Mouse (Mus musculus): ENCODE data around the gene Npnt. TPM values are rescaled to one million over a fixed set of nuclear protein-coding genes. Genes with fewer than 3 reads are reported as not detected.
A peak's percentile ranks its signal among the peaks of the same experiment; 100 is the strongest.

The Npnt gene
- polyA plus RNA-seq, 1 experiment from 2014 or later, result 3.0 TPM

DNA sequence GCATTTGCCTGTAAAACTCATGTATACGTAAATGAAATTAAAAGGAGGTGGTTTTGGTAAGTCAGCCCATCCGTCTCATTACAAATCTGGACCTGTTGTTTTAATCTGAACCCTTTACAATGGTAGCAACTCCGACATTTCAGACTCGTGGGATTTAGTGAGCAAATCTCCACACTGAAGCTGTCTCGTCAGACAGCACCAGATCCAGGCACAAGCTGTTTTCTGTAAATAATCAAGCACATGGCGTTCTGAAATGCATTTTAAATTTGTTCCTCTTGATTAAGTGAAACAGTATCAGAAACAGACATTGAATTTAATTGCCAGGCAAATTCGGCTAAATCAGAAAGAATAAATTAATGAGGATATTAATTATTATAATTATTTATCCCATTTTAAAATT lies 100.4 kb downstream of the Npnt start:
- no peak overlapping the region for H3K4me3 ChIP-seq (ENCODE audit: low read depth, low read length)
- no peaks in the 10 kb centered on the region for H3K9me3 ChIP-seq (replicated peaks; ENCODE audit: control insufficient read depth, low read length)
- no peaks in the 10 kb centered on the region for H3K27me3 ChIP-seq (ENCODE audit: control insufficient read depth, insufficient read depth, low read depth, low read length)
- WGBS (ENCODE audit: insufficient replicate concordance), result 62% methylated on average over 7 of the region's 7 CpGs
- no peak overlapping the region for H3K9ac ChIP-seq (ENCODE audit: low read depth, low read length)
- H3K27ac ChIP-seq (ENCODE audit: low read length), result no peak overlapping the region
- no peak overlapping the region for H3K4me2 ChIP-seq (ENCODE audit: low read depth, low read length)
- no peak for ATAC-seq (ENCODE audit: low read depth)
- H3K36me3 ChIP-seq (ENCODE audit: control insufficient read depth, insufficient read depth), result no peaks in the 10 kb centered on the region
- no peaks in the 10 kb centered on the region for H3K4me1 ChIP-seq (ENCODE audit: control insufficient read depth, low read depth, low read length)

GRCm38 (mm10) chr3:132842676-132843075 lies 107.4 kb downstream of the Npnt start:
- WGBS (ENCODE audit: insufficient replicate concordance), result 61% methylated on average over 6 of the region's 6 CpGs
- Histone ChIP-seq H3K4me2 (ENCODE audit: low read depth, low read length) (no peak overlapping the region), H3K27me3 (ENCODE audit: control insufficient read depth, insufficient read depth, low read depth, low read length) (no peaks in the 10 kb centered on the region), H3K4me3 (ENCODE audit: low read depth, low read length) (no peak overlapping the region), H3K36me3 (ENCODE audit: control insufficient read depth, insufficient read depth) (peaks cover 2% of the 10 kb centered on the region), H3K27ac (ENCODE audit: low read length) (no peak overlapping the region), H3K4me1 (ENCODE audit: control insufficient read depth, low read depth, low read length) (no peaks in the 10 kb centered on the region), H3K9me3 (replicated peaks; ENCODE audit: control insufficient read depth, low read length) (no peaks in the 10 kb centered on the region), H3K9ac (ENCODE audit: low read depth, low read length) (no peak overlapping the region)
- no peak for ATAC-seq (ENCODE audit: low read depth)

- no peak for ATAC-seq (ENCODE audit: low read depth)
- 84% methylated on average over 8 of the region's 8 CpGs for WGBS (ENCODE audit: insufficient replicate concordance)
Measured at GRCm38 (mm10) chr3:132839516-132839915, 110.6 kb downstream of the Npnt start.

GRCm38 (mm10) chr3:132838656-132839417 lies 111.3 kb downstream of the Npnt start:
- no peak overlapping the region for H3K4me3 ChIP-seq (ENCODE audit: low read depth, low read length)
- no peaks in the 10 kb centered on the region for H3K9me3 ChIP-seq (replicated peaks; ENCODE audit: control insufficient read depth, low read length)
- H3K27me3 ChIP-seq (ENCODE audit: control insufficient read depth, insufficient read depth, low read depth, low read length), result no peaks in the 10 kb centered on the region
- no peak for ATAC-seq (ENCODE audit: low read depth)
- H3K4me2 ChIP-seq (ENCODE audit: low read depth, low read length), result no peak overlapping the region
- 74% methylated on average over 15 of the region's 15 CpGs for WGBS (ENCODE audit: insufficient replicate concordance)
- peaks cover 2% of the 10 kb centered on the region for H3K36me3 ChIP-seq (ENCODE audit: control insufficient read depth, insufficient read depth)
- no peak overlapping the region for H3K27ac ChIP-seq (ENCODE audit: low read length)
- H3K4me1 ChIP-seq (ENCODE audit: control insufficient read depth, low read depth, low read length), result no peaks in the 10 kb centered on the region
- no peak overlapping the region for H3K9ac ChIP-seq (ENCODE audit: low read depth, low read length)

More at GRCm38 (mm10) chr3:132839516-132839915, 110.6 kb downstream of the Npnt start:
- H3K4me1 ChIP-seq (ENCODE audit: control insufficient read depth, low read depth, low read length), result no peaks in the 10 kb centered on the region
- H3K9me3 ChIP-seq (replicated peaks; ENCODE audit: control insufficient read depth, low read length), result no peaks in the 10 kb centered on the region
- no peak overlapping the region for H3K27ac ChIP-seq (ENCODE audit: low read length)
- no peaks in the 10 kb centered on the region for H3K27me3 ChIP-seq (ENCODE audit: control insufficient read depth, insufficient read depth, low read depth, low read length)
- H3K36me3 ChIP-seq (ENCODE audit: control insufficient read depth, insufficient read depth), result peaks cover 2% of the 10 kb centered on the region
- H3K4me3 ChIP-seq (ENCODE audit: low read depth, low read length), result no peak overlapping the region
- H3K4me2 ChIP-seq (ENCODE audit: low read depth, low read length), result no peak overlapping the region
- H3K9ac ChIP-seq (ENCODE audit: low read depth, low read length), result no peak overlapping the region

- no peak overlapping the region for H3K4me2 ChIP-seq (ENCODE audit: low read depth, low read length)
- WGBS (ENCODE audit: insufficient replicate concordance), result 73% methylated on average over 4 of the region's 4 CpGs
- H3K36me3 ChIP-seq (ENCODE audit: control insufficient read depth, insufficient read depth), result peaks cover 2% of the 10 kb centered on the region
- no peaks in the 10 kb centered on the region for H3K4me1 ChIP-seq (ENCODE audit: control insufficient read depth, low read depth, low read length)
- H3K9me3 ChIP-seq (replicated peaks; ENCODE audit: control insufficient read depth, low read length), result no peaks in the 10 kb centered on the region
- no peaks in the 10 kb centered on the region for H3K27me3 ChIP-seq (ENCODE audit: control insufficient read depth, insufficient read depth, low read depth, low read length)
- H3K27ac ChIP-seq (ENCODE audit: low read length), result no peak overlapping the region
- ATAC-seq (ENCODE audit: low read depth), result no peak
- H3K4me3 ChIP-seq (ENCODE audit: low read depth, low read length), result no peak overlapping the region
- no peak overlapping the region for H3K9ac ChIP-seq (ENCODE audit: low read depth, low read length)
Measured at GRCm38 (mm10) chr3:132837134-132837533, 113.0 kb downstream of the Npnt start.

DNA sequence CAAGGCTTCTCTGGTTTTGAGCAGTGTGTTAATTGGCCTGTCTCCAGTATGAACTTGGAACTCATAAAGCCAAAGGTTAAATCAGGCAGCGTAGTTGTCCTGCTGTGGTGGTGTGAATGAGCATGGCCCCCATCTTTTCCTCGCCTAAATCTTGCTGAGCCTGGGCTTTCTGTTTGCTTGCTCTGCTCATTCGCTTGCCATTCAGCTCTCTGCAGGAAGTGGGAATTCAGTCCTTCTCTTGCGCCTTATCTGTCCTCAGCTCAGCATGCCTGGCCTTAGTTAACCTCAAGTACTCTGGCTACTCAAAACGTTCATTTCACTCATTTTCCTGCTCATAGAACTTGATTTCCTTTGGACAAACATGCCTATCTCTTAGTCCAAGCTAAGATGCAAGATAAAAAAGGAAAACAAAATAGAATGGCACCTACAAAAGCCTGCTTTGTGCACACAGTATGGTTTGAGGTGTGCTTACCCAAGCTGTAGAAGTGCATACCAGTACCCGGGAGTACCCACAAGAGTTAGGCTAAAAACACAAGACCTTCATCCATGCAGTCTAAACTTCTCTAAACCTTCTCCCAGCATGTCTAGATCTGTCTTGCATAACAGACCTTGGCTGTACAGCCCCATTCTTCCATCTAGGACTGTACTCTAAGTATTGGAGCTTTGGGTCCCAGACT lies 114.8 kb downstream of the Npnt start:
- ATAC-seq (ENCODE audit: low read depth), result 0 out of 2 replicates have a peak, but pooled peaks have one; percentile 19
- no peaks in the 10 kb centered on the region for H3K4me1 ChIP-seq (ENCODE audit: control insufficient read depth, low read depth, low read length)
- no peak overlapping the region for H3K4me2 ChIP-seq (ENCODE audit: low read depth, low read length)
- H3K36me3 ChIP-seq (ENCODE audit: control insufficient read depth, insufficient read depth), result peaks cover 1% of the 10 kb centered on the region
- H3K9ac ChIP-seq (ENCODE audit: low read depth, low read length), result no peak overlapping the region
- H3K27me3 ChIP-seq (ENCODE audit: control insufficient read depth, insufficient read depth, low read depth, low read length), result no peaks in the 10 kb centered on the region
- no peak overlapping the region for H3K4me3 ChIP-seq (ENCODE audit: low read depth, low read length)
- H3K27ac ChIP-seq (ENCODE audit: low read length), result no peak overlapping the region
- H3K9me3 ChIP-seq (replicated peaks; ENCODE audit: control insufficient read depth, low read length), result no peaks in the 10 kb centered on the region
- 53% methylated on average over 6 of the region's 6 CpGs for WGBS (ENCODE audit: insufficient replicate concordance)

Other genes starting within 250 kb of the Npnt start
- 9.2 and 9.6 TPM in 2 replicates for gene Ints12, start 141.5 kb upstream of the Npnt start, polyA plus RNA-seq (2015; fragmentation: Nextera tagmentation; extraction: Ambion mirVana)
- gene Gstcd, start 141.7 kb upstream of the Npnt start, polyA plus RNA-seq (2015; fragmentation: Nextera tagmentation; extraction: Ambion mirVana), result 2.4 and 3.0 TPM in 2 replicates